ENCODE assay signal across 30 mouse cellular contexts in genomic region chr12:111404880-111405279, GRCm38 (mm10). TPM values are rescaled to one million over a fixed set of nuclear protein-coding genes. Genes with fewer than 3 reads are reported as not detected.
DNase-seq lines count a peak whose midpoint lies in the region; ATAC-seq and TF ChIP-seq lines count a peak whose summit lies in the region.
"Had no signal": no experiment of that assay in that cellular context is flagged by ENCODE, and none has a peak within 500 bp of the region (broad histone marks: within the 10 kb centered on the region; RNA-seq: fewer than 3 reads in every experiment).

No protein-coding gene starts in this region.

- no peak overlapping the region for H3K4me3 ChIP-seq in lung, embryonic 14.5 days (ENCODE audit: low read depth, low read length)
- no peak overlapping the region for H3K4me3 ChIP-seq in MEL (ENCODE audit: control insufficient read depth in 1 of 2, insufficient read depth in 1 of 2, low read depth in 2 of 2, low read length in 2 of 2)
- H3K4me3 ChIP-seq: forebrain, embryonic 10.5 days; forebrain, embryonic 13.5 days; heart, adult 2 months; heart, embryonic 10.5 days; heart, embryonic 13.5 days; hindbrain, embryonic 15.5 days had no signal

- H3K27me3 ChIP-seq in lung, embryonic 14.5 days (ENCODE audit: insufficient read depth, low read length) = peaks cover 32% of the 10 kb centered on the region
- H3K27me3 ChIP-seq in MEL (ENCODE audit: control insufficient read depth in 1 of 2, insufficient read depth in 2 of 2, low read length in 2 of 2) = peaks cover 0 to 4% of the 10 kb centered on the region in 2 experiments; a peak in 2 of 4 replicates
- H3K27me3 ChIP-seq: Patski had no signal

- H3K9me3 ChIP-seq in lung, embryonic 14.5 days (ENCODE audit: low read depth, low read length) = no peaks in the 10 kb centered on the region
- H3K9me3 ChIP-seq in MEL (replicated peaks; ENCODE audit: insufficient read depth, low read length) = no peaks in the 10 kb centered on the region
- H3K9me3 ChIP-seq: forebrain, embryonic 10.5 days; forebrain, embryonic 13.5 days; heart, embryonic 10.5 days; heart, embryonic 13.5 days; hindbrain, embryonic 15.5 days had no signal

- 44% methylated on average over 10 of the region's 10 CpGs for WGBS in lung, embryonic 14.5 days

- no peak overlapping the region for H3K4me2 ChIP-seq in lung, embryonic 14.5 days
- H3K4me2 ChIP-seq: forebrain, embryonic 13.5 days; heart, embryonic 13.5 days; hindbrain, embryonic 15.5 days had no signal

- H3K27ac ChIP-seq in lung, embryonic 14.5 days (ENCODE audit: low read depth) = no peak overlapping the region
- no peak overlapping the region for H3K27ac ChIP-seq in MEL (ENCODE audit: control insufficient read depth, low read depth, low read length)
- H3K27ac ChIP-seq: forebrain, embryonic 10.5 days; forebrain, embryonic 13.5 days; heart, adult 2 months; heart, embryonic 10.5 days; heart, embryonic 13.5 days; hindbrain, embryonic 15.5 days had no signal

- H3K36me3 ChIP-seq in lung, embryonic 14.5 days (ENCODE audit: insufficient read depth) = no peaks in the 10 kb centered on the region
- H3K36me3 ChIP-seq in MEL (ENCODE audit: control insufficient read depth in 1 of 2, insufficient read depth in 2 of 2, low read length in 2 of 2) = no peaks in the 10 kb centered on the region
- H3K36me3 ChIP-seq: forebrain, embryonic 10.5 days; heart, embryonic 10.5 days; heart, embryonic 13.5 days; hindbrain, embryonic 15.5 days had no signal

- TF ChIP-seq RAD21 in MEL (IDR thresholded peaks at IDR 0.05; ENCODE audit: low read depth, low read length) = no peak

- no peak for TF ChIP-seq EP300 in MEL (IDR thresholded peaks at IDR 0.05; ENCODE audit: low read depth in 1 of 2, low read length in 2 of 2)

- no peak for TF ChIP-seq POLR2A in MEL (IDR thresholded peaks at IDR 0.05; ENCODE audit: control insufficient read depth in 1 of 2, insufficient read depth in 1 of 2, low read depth in 1 of 2, low read length in 2 of 2, poor library complexity in 1 of 2)

- TF ChIP-seq CTCF in lung, embryonic 14.5 days (IDR thresholded peaks at IDR 0.05; ENCODE audit: low read depth) = 0 out of 2 replicates have a peak, but pooled peaks have one; percentile 14
- no peak for TF ChIP-seq CTCF in MEL (IDR thresholded peaks at IDR 0.05 in 2 of 3, conservative IDR thresholded peaks at IDR 0.05 in 1 of 3; ENCODE audit: control insufficient read depth in 1 of 3, insufficient read depth in 1 of 3, low read depth in 2 of 3, low read length in 3 of 3, poor library complexity in 1 of 3, severe bottlenecking in 1 of 3)

- no peak for ATAC-seq in lung, embryonic 14.5 days (ENCODE audit: insufficient read depth)
- ATAC-seq: activated CD4-positive, CD25-positive, alpha-beta regulatory T cell, adult 4 months; forebrain, embryonic 13.5 days; forebrain, embryonic 16.5 days; Patski had no signal

- no peak overlapping the region for H3K9ac ChIP-seq in lung, embryonic 14.5 days
- H3K9ac ChIP-seq in MEL (ENCODE audit: control insufficient read depth, low read depth, low read length, poor library complexity, severe bottlenecking) = no peak overlapping the region
- H3K9ac ChIP-seq: forebrain, embryonic 13.5 days; heart, embryonic 13.5 days; hindbrain, embryonic 15.5 days had no signal

- H3K4me1 ChIP-seq in lung, embryonic 14.5 days (ENCODE audit: insufficient read depth) = no peaks in the 10 kb centered on the region
- no peaks in the 10 kb centered on the region for H3K4me1 ChIP-seq in MEL (ENCODE audit: control insufficient read depth in 1 of 2, insufficient read depth in 2 of 2, low read length in 2 of 2)

- no peak for DNase-seq in lung, embryonic 14.5 days
- DNase-seq in lung, postnatal 25 days (ENCODE audit: low spot score) = no peak
- DNase-seq in ES-CJ7 (ENCODE audit: low read depth, low spot score) (peak; percentile 74), MEL (ENCODE audit: low read depth, low spot score) (peak; percentile 11)
- DNase-seq in kidney, postnatal 14 days = no peak
- no peak for DNase-seq in ovary, postnatal 14 days (ENCODE audit: low spot score)
- DNase-seq: adrenal gland, adult 8-10 months; adrenal gland, postnatal 25 days; B cell, adult 2 months; cerebellum, adult 11-12 months; cerebellum, adult 8-10 months; cerebellum, postnatal 10 days; gastrocnemius, postnatal 10 days; gastrocnemius, postnatal 36 days; heart, adult 2 months; heart, postnatal 14 days; heart, postnatal 4 days had no signal

- no peaks in the 10 kb centered on the region for H3K79me2 ChIP-seq in MEL (ENCODE audit: control insufficient read depth, insufficient read depth, low read length, poor library complexity)

TF ChIP-seq in MEL, 35 proteins besides CTCF, POLR2A, EP300 and RAD21:
- no peak for TF ChIP-seq MYB (IDR thresholded peaks at IDR 0.05; ENCODE audit: low read depth, low read length)
- no peak for TF ChIP-seq ZMIZ1 (IDR thresholded peaks at IDR 0.05; ENCODE audit: low read depth, low read length)
- TF ChIP-seq BHLHE40 (IDR thresholded peaks at IDR 0.05; ENCODE audit: borderline replicate concordance, low read depth, low read length) = no peak
- no peak for TF ChIP-seq TCF12 (IDR thresholded peaks at IDR 0.05; ENCODE audit: low read depth, low read length)
- no peak for TF ChIP-seq NRF1 (IDR thresholded peaks at IDR 0.05; ENCODE audit: insufficient read depth, low read depth, low read length, poor library complexity, severe bottlenecking)
- TF ChIP-seq TBP (IDR thresholded peaks at IDR 0.05; ENCODE audit: low read depth, low read length) = no peak
- TF ChIP-seq MAZ (IDR thresholded peaks at IDR 0.05; ENCODE audit: low read depth, low read length) = no peak
- TF ChIP-seq USF2 (IDR thresholded peaks at IDR 0.05; ENCODE audit: borderline replicate concordance in 1 of 2, insufficient read depth in 1 of 2, low read depth in 1 of 2, low read length in 2 of 2) = no peak
- TF ChIP-seq MAFK (IDR thresholded peaks at IDR 0.05; ENCODE audit: borderline replicate concordance, low read depth, low read length) = no peak
- no peak for TF ChIP-seq POLR2AphosphoS2 (IDR thresholded peaks at IDR 0.05; ENCODE audit: low read length)
- TF ChIP-seq ETS1 (IDR thresholded peaks at IDR 0.05; ENCODE audit: low read depth, low read length) = no peak
- no peak for TF ChIP-seq TAL1 (IDR thresholded peaks at IDR 0.05; ENCODE audit: low read length)
- no peak for TF ChIP-seq GATA1 (IDR thresholded peaks at IDR 0.05; ENCODE audit: low read depth, low read length)
- no peak for TF ChIP-seq MYC (IDR thresholded peaks at IDR 0.05; ENCODE audit: low read depth, low read length)
- TF ChIP-seq SMC3 (IDR thresholded peaks at IDR 0.05; ENCODE audit: low read depth, low read length) = no peak
- TF ChIP-seq MAX (IDR thresholded peaks at IDR 0.05; ENCODE audit: low read length) = no peak
- TF ChIP-seq USF1 (IDR thresholded peaks at IDR 0.05; ENCODE audit: low read depth, low read length) = no peak
- no peak for TF ChIP-seq ZNF384 (IDR thresholded peaks at IDR 0.05; ENCODE audit: low read depth, low read length)

RNA-seq across cellular contexts. Expression of gene Lbhd2, which starts 1.7 kb away (rescaled TPM):
- 0.50 and 0.68 TPM in 2 replicates for polyA plus RNA-seq in lung, embryonic 14.5 days (2014; fragmentation: Nextera tagmentation; extraction: Ambion mirVana)
- total RNA-seq in MEL (2012; rRNA removed) = not detected in 2 replicates
- polyA plus RNA-seq in MEL (2012; ENCODE audit: insufficient read depth in 1 of 2, insufficient read length in 2 of 2, low read depth in 1 of 2, low replicate concordance in 2 of 2, missing spikeins in 1 of 2) = not detected
- total RNA-seq: CH12.LX; gastrocnemius, adult 18-20 months; gastrocnemius, postnatal 36 days; granulocyte monocyte progenitor cell, adult 5-6 weeks; heart, adult 2 months; heart, postnatal 14 days; heart, postnatal 4 days had no signal
- polyA plus RNA-seq: activated CD4-positive, CD25-positive, alpha-beta regulatory T cell, adult 4 months; embryonic facial prominence, embryonic 11.5 days; forebrain, embryonic 10.5 days; heart, adult 2 months; hindbrain, embryonic 11.5 days; Patski had no signal

RNA-seq across cellular contexts. Expression of gene Exoc3l4, which starts 11.9 kb away (rescaled TPM):
- polyA plus RNA-seq in lung, embryonic 14.5 days (2014; fragmentation: Nextera tagmentation; extraction: Ambion mirVana) = 10.3 and 10.7 TPM in 2 replicates
- total RNA-seq in MEL (2012; rRNA removed) = 0.04 TPM in 1 of 2 replicates, not detected in the other
- polyA plus RNA-seq in MEL (2012; ENCODE audit: insufficient read depth in 1 of 2, insufficient read length in 2 of 2, low read depth in 1 of 2, low replicate concordance in 2 of 2, missing spikeins in 1 of 2) = under 1 TPM in 1 of 2 experiments, not detected in 1; 0.17 TPM
- polyA plus RNA-seq: activated CD4-positive, CD25-positive, alpha-beta regulatory T cell, adult 4 months had no signal

RNA-seq across cellular contexts. Expression of gene Cdc42bpb, which starts 27.4 kb away (rescaled TPM):
- polyA plus RNA-seq in lung, embryonic 14.5 days (2014; fragmentation: Nextera tagmentation; extraction: Ambion mirVana) = 45.1 and 47.5 TPM in 2 replicates
- not detected in 2 replicates for total RNA-seq in MEL (2012; rRNA removed)
- not detected for polyA plus RNA-seq in MEL (2012; ENCODE audit: insufficient read depth in 1 of 2, insufficient read length in 2 of 2, low read depth in 1 of 2, low replicate concordance in 2 of 2, missing spikeins in 1 of 2)

RNA-seq across cellular contexts. Expression of gene Tnfaip2, which starts 37.4 kb away (rescaled TPM):
- polyA plus RNA-seq in lung, embryonic 14.5 days (2014; fragmentation: Nextera tagmentation; extraction: Ambion mirVana) = 2.0 and 3.4 TPM in 2 replicates
- total RNA-seq in MEL (2012; rRNA removed) = 62.5 and 77.2 TPM in 2 replicates
- polyA plus RNA-seq in MEL (2012; ENCODE audit: insufficient read depth in 1 of 2, insufficient read length in 2 of 2, low read depth in 1 of 2, low replicate concordance in 2 of 2, missing spikeins in 1 of 2) = 10 to 100 TPM; 51.4 to 66.8 TPM
- polyA plus RNA-seq: activated CD4-positive, CD25-positive, alpha-beta regulatory T cell, adult 4 months had no signal

Comparison
In these comparisons a context has a peak if more than half of its experiments do, and no peak if none do; other contexts are left out.
1. DNase-seq: peak in ES-CJ7 (single experiment) and MEL (single experiment); none in lung, embryonic 14.5 days (single experiment), lung, postnatal 25 days (single experiment), kidney, postnatal 14 days (single experiment) and ovary, postnatal 14 days (single experiment).
2. RNA of gene Cdc42bpb, which starts 27.4 kb away (polyA plus RNA-seq): 45.1 to 47.5 TPM in lung, embryonic 14.5 days; not detected in MEL; every median in the first group is over 10 times any median in the second.